Mouse (Mus musculus) forebrain, embryonic 12.5 days (tissue): ENCODE data around the gene Ltb. TPM values are rescaled to one million over a fixed set of nuclear protein-coding genes. Genes with fewer than 3 reads are reported as not detected.

Experiments
- ATAC-seq: fragments of 200-750 bp; cut with Nextera tagmentation; 2 replicates; pipeline ENCODE4 v1.8.0; 2017; ENCODE audit warnings: moderate TSS enrichment; ENCODE audit not compliant: low FRiP score
- H3K27ac ChIP-seq: fragments of 300-500 bp; sonication (generic); 2 replicates; pipeline ENCODE4 v1.5.1; 2016; ENCODE audit warnings: mild to moderate bottlenecking
- H3K27me3 ChIP-seq: fragments of 300-500 bp; sonication (generic); 2 replicates; pipeline ENCODE4 v1.6.1; 2016; ENCODE audit warnings: mild to moderate bottlenecking
- H3K36me3 ChIP-seq: fragments of 300-500 bp; sonication (generic); replicated peaks from 2 replicates; pipeline ENCODE4 v1.6.1; 2016; ENCODE audit warnings: mild to moderate bottlenecking
- H3K4me1 ChIP-seq: fragments of 300-500 bp; sonication (generic); 2 replicates; pipeline ENCODE4 v1.6.1; 2016
- H3K4me2 ChIP-seq: fragments of 300-500 bp; sonication (generic); 2 replicates; pipeline ENCODE4 v1.6.1; 2016; ENCODE audit warnings: mild to moderate bottlenecking, moderate library complexity
- H3K4me3 ChIP-seq: fragments of 300-500 bp; sonication (generic); replicated peaks from 2 replicates; pipeline ENCODE4 v1.5.1; 2016; ENCODE audit warnings: mild to moderate bottlenecking
- H3K9ac ChIP-seq: fragments of 300-500 bp; sonication (generic); 2 replicates; pipeline ENCODE4 v1.6.1; 2016; ENCODE audit warnings: mild to moderate bottlenecking
- H3K9me3 ChIP-seq: fragments of 300-500 bp; sonication (generic); 2 replicates; pipeline ENCODE4 v1.6.1; 2016
- WGBS: fragments of 180-500 bp; shearing (Covaris S2); methylation state at CpG from one replicate; pipeline ENCODE4 v1.1.7; 2016; 5-methylcytosine and 5-hydroxymethylcytosine counted together
- polyA plus RNA-seq: library from polyadenylated mRNA; unstranded; fragments of >200 nt; fragmentation: Nextera tagmentation; extraction: Ambion mirVana; gene quantifications from 2 replicates; pipeline ENCODE4 v1.2.1, GENCODE M21; 2016

Ltb gene
- polyA plus RNA-seq = not detected in 2 replicates

DNA sequence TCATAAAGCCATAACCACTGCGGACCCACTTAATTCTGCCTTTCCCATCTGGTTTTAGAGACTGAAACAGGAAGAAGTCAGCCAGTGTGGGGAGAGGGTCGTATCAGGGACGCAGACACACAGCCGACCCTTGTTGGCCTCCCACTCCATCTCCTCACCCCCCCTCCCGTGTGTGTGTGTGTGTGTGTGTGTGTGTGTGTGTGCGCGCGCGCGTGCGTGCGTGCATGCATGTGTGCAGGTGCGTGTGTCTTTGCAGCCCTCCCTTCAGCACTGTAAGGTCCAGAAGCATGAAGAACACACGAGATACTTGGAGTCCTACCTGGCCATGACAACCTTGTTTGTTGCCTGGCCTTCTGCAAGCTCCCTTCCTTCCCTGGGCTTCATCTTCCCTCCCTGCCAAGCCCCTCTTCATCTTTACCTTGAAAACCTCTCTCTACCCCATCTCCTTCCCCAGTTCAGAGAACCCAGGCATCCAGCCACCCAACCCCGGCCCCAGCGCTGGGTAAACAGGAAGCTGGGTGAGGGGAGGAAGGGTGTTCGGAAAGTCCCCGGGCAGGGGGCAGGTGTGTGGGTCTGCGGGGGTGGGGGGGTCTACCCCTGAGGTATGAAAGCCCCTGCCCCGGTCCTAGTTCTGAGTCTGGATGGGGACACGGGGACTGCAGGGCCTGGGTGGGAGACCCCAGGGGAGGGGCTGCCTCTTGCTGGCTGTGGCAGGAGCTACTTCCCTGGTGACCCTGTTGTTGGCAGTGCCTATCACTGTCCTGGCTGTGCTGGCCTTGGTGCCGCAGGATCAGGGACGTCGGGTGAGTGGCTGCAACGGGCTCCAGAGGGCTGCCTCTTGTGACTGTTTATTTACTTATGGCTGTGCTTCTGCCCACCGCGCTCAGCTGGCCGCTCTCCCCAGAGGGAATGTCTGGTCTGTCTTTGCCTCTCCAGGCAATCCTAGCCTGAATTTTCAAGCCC, at the start of gene Ltb:
Gene Ltb (plus strand): TSS at position 559 of the 963 bp plus-strand sequence.
- peaks cover 10% of the 10 kb centered on the region for H3K4me1 ChIP-seq
- H3K9ac ChIP-seq = no peak within 1 kb of the TSS
- no peaks in the 10 kb centered on the region for H3K9me3 ChIP-seq
- no peak within 1 kb of the TSS for H3K27ac ChIP-seq
- peak within 1 kb of the TSS; percentile 61; the same call in 1 of the 2 replicates for H3K4me2 ChIP-seq
- no peak for ATAC-seq
- 71% methylated on average over 20 of the region's 28 CpGs for WGBS
- peak within 1 kb of the TSS; percentile 39; the same call in 1 of the 2 replicates for H3K4me3 ChIP-seq
- H3K27me3 ChIP-seq = peaks cover 52% of the 10 kb centered on the region
- H3K36me3 ChIP-seq = no peaks in the 10 kb centered on the region

DNA sequence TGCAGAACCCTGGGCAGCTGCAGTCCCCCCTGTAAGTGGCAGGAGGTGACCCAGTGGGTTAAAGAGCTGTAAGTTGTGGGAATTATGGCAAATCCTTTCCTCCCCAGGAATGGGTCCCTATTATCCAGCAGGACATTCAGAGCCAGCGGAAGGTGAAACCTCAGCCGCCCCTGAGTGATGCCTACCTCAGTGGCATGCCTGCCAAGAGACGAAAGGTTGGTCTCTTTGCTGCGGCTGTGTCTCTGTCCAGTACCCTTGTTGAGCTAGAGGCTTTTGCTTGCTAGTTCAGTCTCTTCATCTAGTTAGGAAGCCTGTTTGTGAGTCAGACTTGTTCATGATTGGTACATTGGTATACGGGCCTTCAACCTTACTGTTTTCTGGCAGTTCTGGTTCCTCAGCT, 48.1 kb upstream of the Ltb start:
- no peaks in the 10 kb centered on the region for H3K4me1 ChIP-seq
- 0 out of 2 replicates have a peak overlapping the region, but pooled peaks have one; percentile 56 for H3K27ac ChIP-seq
- no peak for ATAC-seq
- H3K36me3 ChIP-seq = peaks cover 97% of the 10 kb centered on the region
- 91% methylated on average over 5 of the region's 5 CpGs for WGBS
- no peak overlapping the region for H3K9ac ChIP-seq
- H3K4me3 ChIP-seq = no peak overlapping the region
- H3K9me3 ChIP-seq = peaks cover 4% of the 10 kb centered on the region; the same call in 1 of the 2 replicates
- no peak overlapping the region for H3K4me2 ChIP-seq
- no peaks in the 10 kb centered on the region for H3K27me3 ChIP-seq

DNA sequence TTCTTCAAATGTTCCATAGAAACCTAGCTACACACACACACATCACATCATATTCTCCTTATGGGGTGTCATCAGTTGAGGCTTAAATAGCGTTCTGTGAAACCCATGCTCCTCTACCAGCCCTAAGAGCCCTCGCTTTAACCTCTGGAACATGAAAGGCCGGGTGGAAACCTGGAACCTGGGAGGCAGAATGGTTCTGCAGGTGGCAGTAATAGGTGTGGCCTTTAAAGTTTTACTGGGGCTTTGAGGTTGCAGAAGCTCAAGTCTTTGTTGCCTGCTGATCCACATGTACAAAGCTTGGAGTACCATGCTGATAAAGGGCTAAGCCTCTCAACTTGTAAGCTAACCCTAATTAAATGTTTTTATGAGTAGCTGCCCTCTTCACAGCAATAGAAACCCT, 46.9 kb upstream of the Ltb start:
- H3K4me2 ChIP-seq = no peak overlapping the region
- H3K4me3 ChIP-seq = no peak overlapping the region
- no peak for ATAC-seq
- H3K36me3 ChIP-seq = peaks cover 97% of the 10 kb centered on the region
- no peak overlapping the region for H3K27ac ChIP-seq
- no peak overlapping the region for H3K9ac ChIP-seq
- no peaks in the 10 kb centered on the region for H3K4me1 ChIP-seq
- H3K27me3 ChIP-seq = no peaks in the 10 kb centered on the region
- WGBS = 58% methylated on average over 3 of the region's 3 CpGs
- peaks cover 4% of the 10 kb centered on the region; the same call in 1 of the 2 replicates for H3K9me3 ChIP-seq

DNA sequence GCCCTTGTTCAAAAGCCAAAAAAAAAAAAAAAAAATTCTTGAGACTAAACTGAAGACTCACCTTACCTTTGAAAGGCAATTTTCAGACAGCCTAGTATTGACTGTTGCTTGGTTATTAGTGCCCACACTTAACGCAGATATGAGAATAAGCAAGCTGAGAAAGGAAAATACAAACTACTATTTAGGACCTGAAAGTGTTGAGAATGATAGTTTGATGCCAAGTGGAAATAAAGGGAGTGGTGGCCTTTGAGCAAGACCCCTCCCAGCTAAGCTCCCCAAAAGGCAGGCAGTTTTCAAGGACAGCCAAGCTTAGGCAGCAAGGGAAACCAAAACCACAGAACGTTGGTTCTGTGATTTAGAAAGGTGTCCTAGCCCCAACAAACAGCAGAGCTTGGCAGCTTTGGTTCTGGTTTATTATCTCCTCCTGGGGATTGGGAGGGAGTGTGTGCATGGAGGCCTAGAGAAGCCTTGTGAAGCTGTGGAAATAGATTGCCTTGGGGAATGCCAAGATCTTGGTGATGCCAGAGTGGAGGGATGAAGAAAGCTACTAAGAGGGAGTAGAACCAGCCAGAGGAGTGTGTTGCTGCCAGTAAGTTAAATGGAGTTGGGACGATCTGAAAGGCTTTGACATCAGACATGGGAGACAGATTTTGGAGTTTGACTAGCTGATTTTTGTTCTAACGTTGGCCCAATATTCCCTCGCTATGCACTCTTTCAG, 46.2 kb upstream of the Ltb start:
- peaks cover 97% of the 10 kb centered on the region for H3K36me3 ChIP-seq
- H3K9me3 ChIP-seq = peaks cover 4% of the 10 kb centered on the region; the same call in 1 of the 2 replicates
- H3K4me3 ChIP-seq = no peak overlapping the region
- H3K27me3 ChIP-seq = no peaks in the 10 kb centered on the region
- H3K4me1 ChIP-seq = no peaks in the 10 kb centered on the region
- ATAC-seq = no peak
- H3K27ac ChIP-seq = no peak overlapping the region
- H3K9ac ChIP-seq = no peak overlapping the region
- no peak overlapping the region for H3K4me2 ChIP-seq
- WGBS = 71% methylated on average over 5 of the region's 5 CpGs

DNA sequence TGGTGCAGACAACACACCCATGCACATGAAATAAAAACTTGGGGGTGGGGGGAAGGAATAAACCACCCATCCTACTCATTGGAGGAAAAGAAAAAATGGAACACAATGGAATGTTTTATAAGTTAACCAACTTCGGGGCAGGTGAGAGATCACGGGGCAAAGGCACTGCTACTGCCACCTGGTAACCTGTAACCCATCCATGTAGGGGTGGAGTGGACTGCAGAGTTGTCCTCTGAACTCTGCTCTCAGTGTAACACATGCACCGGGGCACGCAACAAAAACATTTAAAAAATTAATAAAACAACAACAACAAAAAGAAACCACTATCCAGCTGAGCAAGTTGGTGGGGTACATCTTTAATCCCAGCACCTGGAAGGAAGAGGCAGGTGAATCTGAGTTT, 42.1 kb upstream of the Ltb start:
- no peak overlapping the region for H3K27ac ChIP-seq
- H3K9ac ChIP-seq = no peak overlapping the region
- H3K4me1 ChIP-seq = no peaks in the 10 kb centered on the region
- no peaks in the 10 kb centered on the region for H3K9me3 ChIP-seq
- no peak for ATAC-seq
- H3K36me3 ChIP-seq = peaks cover 97% of the 10 kb centered on the region
- no peak overlapping the region for H3K4me2 ChIP-seq
- no peak overlapping the region for H3K4me3 ChIP-seq
- WGBS = 97% methylated on average over 4 of the region's 4 CpGs
- H3K27me3 ChIP-seq = no peaks in the 10 kb centered on the region

DNA sequence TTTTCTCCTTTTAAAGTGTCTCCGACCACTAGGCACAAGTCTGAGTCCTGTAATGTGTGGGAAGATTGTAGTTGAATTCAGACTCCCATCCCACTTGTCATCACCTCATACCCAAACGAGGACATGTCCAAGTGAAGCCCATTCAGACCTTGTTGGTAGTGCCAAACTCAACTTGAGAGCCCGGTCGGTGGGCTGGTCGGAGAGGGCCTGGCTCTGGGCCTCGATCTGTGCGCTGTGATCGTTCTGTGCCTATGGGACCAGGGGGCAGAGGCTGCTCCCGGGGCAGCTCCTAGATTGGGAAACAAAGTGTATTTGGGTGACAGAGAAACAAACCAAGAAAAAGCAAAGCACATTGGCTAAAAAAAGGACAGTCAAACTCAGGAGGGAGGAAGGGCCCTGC, 41.2 kb upstream of the Ltb start:
- 90% methylated on average over 9 of the region's 9 CpGs for WGBS
- no peaks in the 10 kb centered on the region for H3K9me3 ChIP-seq
- no peak overlapping the region for H3K9ac ChIP-seq
- H3K4me2 ChIP-seq = no peak overlapping the region
- no peaks in the 10 kb centered on the region for H3K27me3 ChIP-seq
- H3K4me1 ChIP-seq = no peaks in the 10 kb centered on the region
- peaks cover 99% of the 10 kb centered on the region for H3K36me3 ChIP-seq
- no peak overlapping the region for H3K4me3 ChIP-seq
- no peak overlapping the region for H3K27ac ChIP-seq
- no peak for ATAC-seq

DNA sequence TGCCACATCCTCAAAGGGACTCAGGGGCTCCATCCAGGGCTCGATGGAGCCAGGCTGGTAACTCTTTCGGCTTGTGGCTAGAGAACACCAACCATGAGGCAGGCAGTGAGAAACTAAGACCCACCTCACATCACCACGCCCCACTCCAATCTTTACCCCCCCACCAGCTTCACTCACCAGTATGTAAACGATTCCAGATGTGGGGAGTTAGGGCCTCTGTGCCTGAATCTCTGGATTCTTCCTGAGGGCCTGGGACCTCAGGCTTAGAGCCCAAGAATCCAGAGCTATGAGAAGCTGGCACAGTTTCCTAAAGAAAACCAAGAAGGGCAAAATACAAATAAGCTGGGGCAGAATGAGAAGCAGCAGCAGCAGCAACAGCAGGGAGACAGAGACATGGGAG, 40.3 kb upstream of the Ltb start:
- Histone ChIP-seq H3K4me2 (no peak overlapping the region), H3K27me3 (no peaks in the 10 kb centered on the region), H3K4me1 (no peaks in the 10 kb centered on the region), H3K9ac (no peak overlapping the region), H3K4me3 (no peak overlapping the region), H3K36me3 (peaks cover 99% of the 10 kb centered on the region), H3K9me3 (no peaks in the 10 kb centered on the region), H3K27ac (no peak overlapping the region)
- no peak for ATAC-seq
- 82% methylated on average over 4 of the region's 4 CpGs for WGBS

DNA sequence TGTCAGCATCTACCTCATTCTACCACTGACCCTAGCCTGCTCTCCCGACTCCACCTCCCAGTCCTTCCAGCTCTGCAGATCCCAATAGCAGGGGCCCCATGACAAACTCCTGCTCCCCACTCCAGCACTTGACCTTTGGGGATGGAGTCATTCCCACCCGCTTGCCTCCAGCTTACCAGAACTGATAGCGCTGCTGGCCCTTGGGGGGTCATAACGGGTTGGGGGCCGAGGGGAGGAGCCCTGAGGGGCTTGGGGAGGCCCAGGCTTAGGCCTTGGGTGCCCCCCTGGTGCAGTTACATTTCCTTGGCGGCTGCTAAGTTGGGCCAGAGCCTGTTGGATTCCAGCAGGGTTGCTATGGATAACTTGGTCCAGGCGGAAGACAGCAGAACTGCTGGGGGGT, 39.6 kb upstream of the Ltb start:
- H3K27me3 ChIP-seq = no peaks in the 10 kb centered on the region
- H3K27ac ChIP-seq = no peak overlapping the region
- H3K4me3 ChIP-seq = no peak overlapping the region
- no peak for ATAC-seq
- peaks cover 99% of the 10 kb centered on the region for H3K36me3 ChIP-seq
- no peak overlapping the region for H3K4me2 ChIP-seq
- H3K9me3 ChIP-seq = no peaks in the 10 kb centered on the region
- H3K9ac ChIP-seq = no peak overlapping the region
- no peaks in the 10 kb centered on the region for H3K4me1 ChIP-seq
- 88% methylated on average over 7 of the region's 7 CpGs for WGBS

DNA sequence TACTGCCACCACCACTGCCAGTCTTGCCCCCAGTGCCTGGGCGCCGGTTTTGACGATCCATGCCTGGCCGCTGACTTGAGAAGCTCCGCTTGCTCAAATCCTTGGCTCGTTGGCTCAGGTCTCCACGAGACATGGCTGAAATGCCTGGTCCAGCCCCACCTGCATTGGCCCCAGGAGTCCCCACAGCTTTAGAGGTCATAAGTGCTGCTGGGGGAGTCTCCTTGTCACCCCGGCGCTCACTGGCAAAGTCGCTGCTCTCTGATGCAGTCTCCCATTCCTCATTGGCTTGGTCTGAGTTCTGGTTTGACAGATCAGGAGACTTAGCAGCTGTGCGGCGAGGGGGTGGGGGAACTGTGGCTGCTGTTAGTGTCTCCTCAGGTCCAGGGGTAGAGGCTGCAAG, 38.8 kb upstream of the Ltb start:
- no peak overlapping the region for H3K4me3 ChIP-seq
- 94% methylated on average over 12 of the region's 12 CpGs for WGBS
- H3K27me3 ChIP-seq = no peaks in the 10 kb centered on the region
- no peak overlapping the region for H3K4me2 ChIP-seq
- H3K36me3 ChIP-seq = peaks cover 99% of the 10 kb centered on the region
- no peak for ATAC-seq
- no peak overlapping the region for H3K27ac ChIP-seq
- H3K9me3 ChIP-seq = no peaks in the 10 kb centered on the region
- H3K4me1 ChIP-seq = no peaks in the 10 kb centered on the region
- no peak overlapping the region for H3K9ac ChIP-seq

DNA sequence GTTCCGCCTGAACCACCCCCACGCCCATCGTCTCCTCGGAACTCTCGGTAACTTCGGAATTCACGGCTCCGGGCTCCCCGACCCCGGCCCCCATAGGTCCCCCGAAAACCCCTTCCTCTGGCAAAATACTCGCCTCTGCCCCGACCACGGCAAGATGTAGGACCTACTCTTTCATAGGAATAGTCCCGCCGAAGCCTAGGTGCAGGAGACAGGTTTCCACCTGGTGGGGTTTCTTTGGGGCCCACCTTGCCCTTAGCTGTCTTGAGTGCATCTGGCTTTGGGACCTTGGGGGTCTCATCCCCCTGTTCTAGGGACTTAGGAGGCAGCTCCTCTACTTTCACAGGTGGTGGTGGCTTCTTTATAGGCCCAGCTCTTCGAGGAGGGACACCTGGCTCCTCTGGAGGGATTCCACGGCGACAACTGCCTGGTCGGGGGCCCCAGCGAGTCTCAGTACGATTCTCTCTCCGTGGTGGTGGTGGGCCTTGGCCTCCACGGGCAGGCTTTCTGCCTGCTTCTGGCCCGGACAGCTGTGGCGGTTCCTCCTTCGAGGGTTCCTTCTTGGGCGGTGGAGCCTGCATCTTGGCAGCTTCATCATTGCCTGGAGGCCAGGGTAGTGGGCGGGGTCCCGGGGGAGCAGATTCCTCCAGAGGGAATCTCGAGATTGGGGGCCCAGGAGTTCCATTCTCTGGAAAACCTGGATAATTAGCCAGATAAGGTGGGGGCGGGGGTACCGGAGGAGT, 37.6 kb upstream of the Ltb start:
- Histone ChIP-seq H3K27me3 (no peaks in the 10 kb centered on the region), H3K9me3 (no peaks in the 10 kb centered on the region), H3K4me3 (no peak overlapping the region), H3K4me2 (no peak overlapping the region), H3K36me3 (peaks cover 100% of the 10 kb centered on the region), H3K4me1 (peaks cover 2% of the 10 kb centered on the region; the same call in 1 of the 2 replicates), H3K27ac (no peak overlapping the region), H3K9ac (no peak overlapping the region)
- no peak for ATAC-seq
- 93% methylated on average over 33 of the region's 33 CpGs for WGBS

DNA sequence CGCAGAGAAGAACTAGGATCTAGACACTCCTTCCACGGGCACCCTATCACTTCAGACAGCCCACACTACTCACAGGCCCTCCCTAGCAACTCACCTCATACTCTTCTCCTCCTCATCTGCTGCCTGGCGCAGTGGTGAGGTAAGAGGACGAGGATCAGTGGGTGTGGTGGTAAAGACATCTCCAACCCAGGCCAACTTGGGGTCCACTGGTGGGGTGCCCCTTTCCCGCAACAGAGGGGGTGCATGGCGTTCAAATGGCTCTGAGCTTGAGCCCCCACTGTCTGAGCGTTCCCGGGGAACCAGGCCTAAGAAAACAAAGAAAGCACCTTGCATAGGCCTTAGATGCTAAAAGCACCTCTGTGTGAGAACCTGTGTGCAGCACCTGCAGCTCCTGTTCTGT, 37.0 kb upstream of the Ltb start:
- Histone ChIP-seq H3K27me3 (no peaks in the 10 kb centered on the region), H3K4me2 (no peak overlapping the region), H3K36me3 (peaks cover 100% of the 10 kb centered on the region), H3K4me3 (no peak overlapping the region), H3K9me3 (no peaks in the 10 kb centered on the region), H3K9ac (no peak overlapping the region), H3K4me1 (peaks cover 8% of the 10 kb centered on the region), H3K27ac (no peak overlapping the region)
- no peak for ATAC-seq
- 92% methylated on average over 8 of the region's 8 CpGs for WGBS

DNA sequence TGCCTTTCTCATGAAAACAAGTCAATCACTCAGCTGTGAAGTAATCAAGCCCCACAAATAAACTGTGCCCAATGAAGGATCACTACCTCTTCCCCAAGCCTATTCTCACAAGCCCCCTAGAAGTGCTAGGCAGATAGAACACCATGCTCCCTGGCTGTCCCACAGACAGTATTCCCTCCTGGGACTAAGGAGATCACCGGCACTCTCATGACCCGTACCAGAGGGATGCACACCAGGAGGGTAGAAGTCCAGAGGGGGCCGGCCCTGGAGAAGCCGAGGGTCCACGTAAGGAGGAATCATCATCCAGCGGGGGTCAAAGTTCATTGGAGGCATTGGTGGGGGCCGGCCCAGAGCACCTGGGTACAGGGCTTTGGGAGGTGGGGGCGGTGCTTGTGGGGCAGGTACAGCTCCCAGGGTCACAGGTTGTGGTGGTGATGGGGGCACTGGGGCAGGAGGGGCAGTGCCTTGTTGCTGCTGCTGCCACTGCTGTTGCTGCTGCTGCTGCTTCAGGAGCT, 36.5 kb upstream of the Ltb start:
- H3K27me3 ChIP-seq = no peaks in the 10 kb centered on the region
- H3K4me3 ChIP-seq = no peak overlapping the region
- H3K36me3 ChIP-seq = peaks cover 100% of the 10 kb centered on the region
- H3K9me3 ChIP-seq = no peaks in the 10 kb centered on the region
- WGBS = 95% methylated on average over 8 of the region's 8 CpGs
- peaks cover 13% of the 10 kb centered on the region for H3K4me1 ChIP-seq
- ATAC-seq = no peak
- H3K27ac ChIP-seq = no peak overlapping the region
- H3K4me2 ChIP-seq = no peak overlapping the region
- no peak overlapping the region for H3K9ac ChIP-seq
